Mouse (Mus musculus): ENCODE data around the gene Taf11. TPM values are rescaled to one million over a fixed set of nuclear protein-coding genes. Genes with fewer than 3 reads are reported as not detected.

The Taf11 gene
- total and polyA plus RNA-seq, 2 experiments, result 5.1 to 8.9 TPM

DNA sequence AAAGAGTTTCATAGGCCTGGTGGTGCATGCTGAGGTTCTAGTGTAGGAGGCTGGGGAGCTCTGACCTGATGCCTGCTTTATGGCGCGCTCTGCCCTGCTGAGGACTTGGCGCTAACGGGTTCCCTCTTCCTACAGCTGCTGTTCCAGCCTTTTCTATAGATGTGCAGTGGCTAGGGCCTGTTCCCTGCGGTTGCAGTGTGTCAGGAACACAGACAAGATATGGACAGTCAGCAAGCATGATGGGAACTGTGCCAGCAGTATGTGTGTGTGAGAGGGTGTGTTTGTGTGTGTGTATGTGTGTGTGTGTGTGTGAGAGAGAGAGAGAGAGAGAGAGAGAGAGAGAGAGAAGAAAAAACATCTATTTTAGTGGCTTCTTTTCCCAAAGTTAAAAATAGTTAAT is 29.4 kb upstream of the Taf11 start:
- WGBS, result 75% methylated on average over 5 of the region's 5 CpGs
- Histone ChIP-seq H3K79me2 (ENCODE audit: control insufficient read depth, insufficient read depth, low read length) (peaks cover 26% of the 10 kb centered on the region), H3K36me3 (ENCODE audit: control insufficient read depth, insufficient read depth, low read length) (no peaks in the 10 kb centered on the region), H3K27me3 (ENCODE audit: control insufficient read depth, insufficient read depth, low read length) (no peaks in the 10 kb centered on the region), H3K4me1 (ENCODE audit: control insufficient read depth, insufficient read depth, low read length) (peaks cover 11% of the 10 kb centered on the region), H3K9ac (ENCODE audit: low read depth, low read length) (no peak overlapping the region), H3K4me3 (ENCODE audit: insufficient read depth, low read depth, low read length) (no peak overlapping the region), H3K27ac (replicated peaks; ENCODE audit: insufficient read depth, low read depth, low read length) (no peak overlapping the region)
- DNase-seq (ENCODE audit: extremely low read depth, low read depth, low spot score), result no peak
- no peak for TF ChIP-seq POLR2A (IDR thresholded peaks at IDR 0.05; ENCODE audit: extremely low read depth, insufficient read depth, low read length)
- TF ChIP-seq CTCF (IDR thresholded peaks at IDR 0.05; ENCODE audit: low read depth, low read length), result no peak

DNA sequence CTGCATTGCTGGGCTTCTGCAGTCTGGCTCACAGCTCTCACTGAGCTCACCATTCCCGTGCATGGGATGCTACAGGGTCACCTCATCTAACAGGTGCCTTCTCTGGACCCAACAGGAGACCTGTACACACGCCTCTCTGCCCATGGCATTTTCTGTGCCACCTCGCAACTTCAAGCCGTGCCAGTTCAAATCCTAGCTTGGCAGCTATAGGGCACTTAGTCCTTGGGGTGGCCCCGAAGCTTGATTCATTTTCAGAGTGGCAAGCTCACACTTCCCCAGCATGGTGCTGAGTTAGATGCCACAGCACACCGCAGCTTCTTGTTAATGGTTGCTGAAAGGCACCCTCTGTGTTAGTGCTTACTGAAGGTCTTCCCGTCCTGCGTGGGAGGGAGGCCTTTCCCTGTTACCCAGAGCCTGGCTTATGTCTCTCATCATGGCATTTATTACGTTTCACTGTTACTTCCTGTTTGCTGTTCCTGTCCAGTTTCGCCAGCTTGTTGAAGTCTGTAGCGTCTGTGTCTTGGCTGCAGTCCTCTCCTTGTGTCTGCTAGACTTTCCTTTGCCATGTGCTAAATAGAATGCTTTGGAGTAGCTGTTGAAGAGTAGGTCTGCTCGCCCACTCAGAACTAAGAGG is 28.6 kb upstream of the Taf11 start:
- H3K36me3 ChIP-seq (ENCODE audit: control insufficient read depth, insufficient read depth, low read length), result no peaks in the 10 kb centered on the region
- DNase-seq (ENCODE audit: extremely low read depth, low read depth, low spot score), result peak; percentile 33
- H3K79me2 ChIP-seq (ENCODE audit: control insufficient read depth, insufficient read depth, low read length), result peaks cover 30% of the 10 kb centered on the region
- H3K4me1 ChIP-seq (ENCODE audit: control insufficient read depth, insufficient read depth, low read length), result peaks cover 11% of the 10 kb centered on the region
- H3K27me3 ChIP-seq (ENCODE audit: control insufficient read depth, insufficient read depth, low read length), result no peaks in the 10 kb centered on the region
- no peak overlapping the region for H3K4me3 ChIP-seq (ENCODE audit: insufficient read depth, low read depth, low read length)
- WGBS, result 75% methylated on average over 12 of the region's 12 CpGs
- peak overlapping the region; percentile 37 for H3K27ac ChIP-seq (replicated peaks; ENCODE audit: insufficient read depth, low read depth, low read length)
- H3K9ac ChIP-seq (ENCODE audit: low read depth, low read length), result peak overlapping the region; percentile 37; the same call in 1 of the 2 replicates
- TF ChIP-seq POLR2A (IDR thresholded peaks at IDR 0.05; ENCODE audit: extremely low read depth, insufficient read depth, low read length) (no peak), CTCF (IDR thresholded peaks at IDR 0.05; ENCODE audit: low read depth, low read length) (no peak)

DNA sequence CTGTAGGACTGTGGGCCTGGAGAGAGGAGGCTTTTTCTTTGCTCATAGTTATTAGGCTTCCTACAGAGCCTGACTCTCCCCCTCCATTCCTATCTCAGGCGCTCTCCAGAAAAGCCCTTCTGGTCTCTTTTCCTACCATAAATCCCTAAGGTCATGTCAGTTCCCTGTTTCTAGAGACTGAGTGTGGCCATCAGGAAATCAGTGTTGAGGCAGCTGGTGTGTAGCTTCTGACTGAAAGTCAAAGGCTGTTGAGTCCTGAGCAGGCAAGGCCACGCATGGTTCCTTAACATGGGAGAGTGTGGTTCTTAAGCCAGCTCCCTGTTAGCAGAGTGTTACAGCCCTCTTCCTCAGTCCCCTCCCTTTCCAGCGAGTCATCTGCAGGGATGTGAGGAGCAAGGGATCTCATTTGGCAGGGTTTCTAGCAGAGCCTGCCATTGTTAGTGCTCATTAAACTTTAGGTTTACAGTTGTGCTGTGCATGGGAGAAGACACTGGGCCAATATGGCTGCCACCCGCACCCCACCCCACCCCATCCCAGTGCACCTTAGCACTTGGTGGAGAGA is 27.5 kb upstream of the Taf11 start:
- Histone ChIP-seq H3K79me2 (ENCODE audit: control insufficient read depth, insufficient read depth, low read length) (peaks cover 30% of the 10 kb centered on the region), H3K36me3 (ENCODE audit: control insufficient read depth, insufficient read depth, low read length) (no peaks in the 10 kb centered on the region), H3K27ac (replicated peaks; ENCODE audit: insufficient read depth, low read depth, low read length) (no peak overlapping the region), H3K4me3 (ENCODE audit: insufficient read depth, low read depth, low read length) (no peak overlapping the region), H3K27me3 (ENCODE audit: control insufficient read depth, insufficient read depth, low read length) (no peaks in the 10 kb centered on the region), H3K9ac (ENCODE audit: low read depth, low read length) (no peak overlapping the region), H3K4me1 (ENCODE audit: control insufficient read depth, insufficient read depth, low read length) (peaks cover 11% of the 10 kb centered on the region)
- TF ChIP-seq POLR2A (IDR thresholded peaks at IDR 0.05; ENCODE audit: extremely low read depth, insufficient read depth, low read length) (no peak), CTCF (IDR thresholded peaks at IDR 0.05; ENCODE audit: low read depth, low read length) (no peak)
- 89% methylated on average over 4 of the region's 4 CpGs for WGBS
- DNase-seq (ENCODE audit: extremely low read depth, low read depth, low spot score), result no peak

DNA sequence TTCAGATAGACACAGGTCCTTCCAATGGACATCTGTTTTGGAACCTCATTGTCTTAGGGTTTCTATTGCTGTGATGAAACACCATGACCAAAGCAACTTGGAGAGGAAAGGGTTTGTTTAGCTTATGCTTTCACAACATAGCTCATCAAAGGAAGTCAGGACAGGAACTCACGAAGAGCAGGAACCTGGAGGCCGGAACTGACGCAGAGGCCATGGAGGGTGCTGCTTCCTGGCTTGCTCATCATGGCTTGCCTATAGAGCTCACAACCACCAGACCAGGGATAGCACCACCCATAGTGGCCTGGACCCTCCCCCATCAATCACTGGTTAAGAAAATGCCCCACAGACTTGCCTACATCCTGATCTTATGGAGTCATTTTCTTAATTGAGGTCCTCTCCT is 25.4 kb upstream of the Taf11 start:
- Histone ChIP-seq H3K36me3 (ENCODE audit: control insufficient read depth, insufficient read depth, low read length) (no peaks in the 10 kb centered on the region), H3K9ac (ENCODE audit: low read depth, low read length) (no peak overlapping the region), H3K4me1 (ENCODE audit: control insufficient read depth, insufficient read depth, low read length) (peaks cover 11% of the 10 kb centered on the region), H3K27me3 (ENCODE audit: control insufficient read depth, insufficient read depth, low read length) (no peaks in the 10 kb centered on the region), H3K4me3 (ENCODE audit: insufficient read depth, low read depth, low read length) (no peak overlapping the region), H3K79me2 (ENCODE audit: control insufficient read depth, insufficient read depth, low read length) (peaks cover 33% of the 10 kb centered on the region), H3K27ac (replicated peaks; ENCODE audit: insufficient read depth, low read depth, low read length) (no peak overlapping the region)
- WGBS, result 48% methylated on average over 3 of the region's 3 CpGs
- no peak for DNase-seq (ENCODE audit: extremely low read depth, low read depth, low spot score)
- TF ChIP-seq POLR2A (IDR thresholded peaks at IDR 0.05; ENCODE audit: extremely low read depth, insufficient read depth, low read length), result no peak
- TF ChIP-seq CTCF (IDR thresholded peaks at IDR 0.05; ENCODE audit: low read depth, low read length), result no peak

DNA sequence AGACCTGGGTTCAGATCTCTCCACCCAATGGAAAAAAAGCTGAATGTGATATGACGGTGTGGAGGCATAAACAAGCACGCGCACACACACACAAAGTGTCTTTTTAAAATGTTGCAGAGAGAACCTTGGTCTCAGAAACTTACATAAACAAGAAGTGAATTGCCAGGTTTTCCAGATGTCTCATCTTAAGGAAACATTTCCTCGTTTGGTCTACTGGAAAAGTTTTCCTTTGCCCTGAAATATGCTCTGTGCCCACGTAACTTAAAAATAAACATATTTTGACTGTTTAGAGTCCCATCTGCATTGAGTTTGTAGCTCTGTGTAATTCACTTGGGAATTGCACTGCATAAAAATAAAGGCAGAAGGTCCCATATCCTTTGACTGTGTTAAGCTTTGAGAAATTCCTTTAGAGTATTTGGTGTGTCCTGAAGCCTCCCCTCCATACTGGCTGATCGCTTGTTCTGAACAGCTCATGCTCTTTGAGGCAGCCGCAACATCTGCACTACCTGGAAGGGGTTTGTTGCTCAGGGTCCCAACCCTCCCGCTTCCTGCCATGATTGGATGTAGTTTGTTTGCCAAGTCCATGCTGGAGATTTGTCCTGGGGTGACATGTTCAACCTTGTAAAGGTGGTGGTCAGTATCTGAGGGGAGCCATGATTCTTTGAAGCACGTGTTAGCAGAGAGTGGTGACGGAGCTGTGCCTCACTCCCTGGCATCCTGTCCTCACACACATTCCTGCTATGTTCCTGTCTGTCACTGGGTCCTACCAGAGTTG is 24.7 kb upstream of the Taf11 start:
- Histone ChIP-seq H3K4me3 (ENCODE audit: insufficient read depth, low read depth, low read length) (no peak overlapping the region), H3K9ac (ENCODE audit: low read depth, low read length) (no peak overlapping the region), H3K27me3 (ENCODE audit: control insufficient read depth, insufficient read depth, low read length) (no peaks in the 10 kb centered on the region), H3K36me3 (ENCODE audit: control insufficient read depth, insufficient read depth, low read length) (no peaks in the 10 kb centered on the region), H3K27ac (replicated peaks; ENCODE audit: insufficient read depth, low read depth, low read length) (no peak overlapping the region), H3K4me1 (ENCODE audit: control insufficient read depth, insufficient read depth, low read length) (peaks cover 11% of the 10 kb centered on the region), H3K79me2 (ENCODE audit: control insufficient read depth, insufficient read depth, low read length) (peaks cover 39% of the 10 kb centered on the region)
- 94% methylated on average over 10 of the region's 10 CpGs for WGBS
- no peak for TF ChIP-seq CTCF (IDR thresholded peaks at IDR 0.05; ENCODE audit: low read depth, low read length)
- no peak for TF ChIP-seq POLR2A (IDR thresholded peaks at IDR 0.05; ENCODE audit: extremely low read depth, insufficient read depth, low read length)
- DNase-seq (ENCODE audit: extremely low read depth, low read depth, low spot score), result no peak
